Mouse (Mus musculus) mesoderm, embryonic 11.5 days (tissue): ENCODE data around the gene Mtmr10.

Experiments
- DNase-seq: peaks from one replicate; pipeline ENCODE4 v3.0.0-alpha.2; 2012; ENCODE audit warnings: low read depth, low spot score

Mtmr10 gene

GRCm38 (mm10) chr7:64371940-64372878, 84.8 kb downstream of the Mtmr10 start:
- no peak for DNase-seq

- peak; percentile 6 for DNase-seq
Observed at GRCm38 (mm10) chr7:64373147-64373829, 85.8 kb downstream of the Mtmr10 start.

- peak; percentile 90 for DNase-seq
Observed at GRCm38 (mm10) chr7:64373830-64374562, 86.5 kb downstream of the Mtmr10 start, which contains the start of gene Fan1. Gene Fan1 (minus strand): TSS chr7:64374095.
